Mouse (Mus musculus) left cerebral cortex, postnatal 25 days (tissue): Measurements from ENCODE around the gene Aif1l. TPM values are rescaled to one million over a fixed set of nuclear protein-coding genes. Genes with fewer than 3 reads are reported as not detected.
A peak's percentile ranks its signal among the peaks of the same experiment; 100 is the strongest.
"Not testable (repeated sequence)": the region's sequence is repeated elsewhere in the genome, so short reads cannot be mapped to it uniquely, and the experiment has no call there.

Experiments
- DNase-seq, 2 experiments: peaks; one replicate each; pipeline ENCODE4 v3.0.0; 2022; ENCODE audit warnings: low spot score in 2 of 2, mixed read lengths in 1 of 2
- intact Hi-C: fragments of 180-260 bp; cut with DNase I; formaldehyde crosslinking; loops from one replicate; pipeline ENCODE4 v1.15.1; 2025
- total RNA-seq, 2 experiments: library from RNA; stranded (reverse); gene quantifications; 2 replicates each; pipeline ENCODE4 v1.2.3; 2021

The Aif1l gene
- total RNA-seq, result 1 to 10 TPM; 2.6 to 2.9 TPM

GRCm38 (mm10) chr2:31950058-31950871, at the start of gene Aif1l:
Aif1l (plus strand) TSS chr2:31950139.
- peak in 1 of 2 experiments; percentile 17 for DNase-seq
- intact Hi-C loops, result no loop called here

GRCm38 (mm10) chr2:31900932-31901331, 49.0 kb upstream of the Aif1l start:
- DNase-seq, result no peak
- intact Hi-C loops, result no loop called here

GRCm38 (mm10) chr2:31901659-31902362, 48.1 kb upstream of the Aif1l start:
- no peak for DNase-seq
- intact Hi-C loops, result no loop called here

GRCm38 (mm10) chr2:31904089-31904488, 45.9 kb upstream of the Aif1l start:
- DNase-seq, result no peak
- intact Hi-C loops, result no loop called here

- no peak for DNase-seq
- intact Hi-C loops, result no loop called here
Observed at GRCm38 (mm10) chr2:31904622-31905021, 45.3 kb upstream of the Aif1l start.

- intact Hi-C loops, result no loop called here
- DNase-seq, result no peak
Observed at GRCm38 (mm10) chr2:31905682-31906081, 44.3 kb upstream of the Aif1l start.

GRCm38 (mm10) chr2:31906407-31906806, 43.5 kb upstream of the Aif1l start:
- intact Hi-C loops, result no loop called here
- DNase-seq, result peak; percentile 24 to 65

GRCm38 (mm10) chr2:31912575-31912974, 37.4 kb upstream of the Aif1l start:
- intact Hi-C loops, result no loop called here
- DNase-seq, result peak in 1 of 2 experiments; percentile 27

GRCm38 (mm10) chr2:31914213-31914612, 35.7 kb upstream of the Aif1l start:
- intact Hi-C loops, result loop anchor here (2.0 kb wide), 2 partner anchors 27 to 231 kb away; partner anchors contain the start of gene Lamc3
- DNase-seq, result not testable (repeated sequence)

GRCm38 (mm10) chr2:31915112-31915511, 34.8 kb upstream of the Aif1l start:
- DNase-seq, result peak; percentile 75 to 77
- intact Hi-C loops, result loop anchor here (2.0 to 5.0 kb wide), 4 partner anchors 28 to 433 kb away; partner anchors contain the start of gene Lamc3

GRCm38 (mm10) chr2:31917636-31918035, 32.3 kb upstream of the Aif1l start:
- no peak for DNase-seq
- intact Hi-C loops, result loop anchor here (5.0 kb wide), 2 partner anchors 215 to 435 kb away; no protein-coding TSS in a partner anchor

- DNase-seq, result no peak
- intact Hi-C loops, result no loop called here
Observed at GRCm38 (mm10) chr2:31923645-31924044, 26.3 kb upstream of the Aif1l start.

GRCm38 (mm10) chr2:31924811-31925210, 25.1 kb upstream of the Aif1l start:
- intact Hi-C loops, result no loop called here
- DNase-seq, result no peak

GRCm38 (mm10) chr2:31925936-31926335, 24.0 kb upstream of the Aif1l start:
- no peak for DNase-seq
- intact Hi-C loops, result no loop called here

GRCm38 (mm10) chr2:31929664-31930063, 20.3 kb upstream of the Aif1l start:
- no peak for DNase-seq
- intact Hi-C loops, result no loop called here

- no peak for DNase-seq
- intact Hi-C loops, result no loop called here
Observed at GRCm38 (mm10) chr2:31934551-31934950, 15.4 kb upstream of the Aif1l start.

GRCm38 (mm10) chr2:31935054-31935453, 14.9 kb upstream of the Aif1l start:
- intact Hi-C loops, result no loop called here
- no peak for DNase-seq

GRCm38 (mm10) chr2:31938298-31938697, 11.6 kb upstream of the Aif1l start:
- intact Hi-C loops, result no loop called here
- no peak for DNase-seq

GRCm38 (mm10) chr2:31943011-31943410, 6.9 kb upstream of the Aif1l start:
- no peak for DNase-seq
- intact Hi-C loops, result loop anchor here (10.0 kb wide), 1 partner anchor 608 kb away; no protein-coding TSS in a partner anchor

GRCm38 (mm10) chr2:31945580-31945979, 4.4 kb upstream of the Aif1l start:
- DNase-seq, result no peak
- intact Hi-C loops, result loop anchor here (10.0 kb wide), 1 partner anchor 611 kb away; no protein-coding TSS in a partner anchor
